Mouse (Mus musculus): ENCODE results near the gene Bcl7a.

Bcl7a gene

GRCm38 (mm10) chr5:123343707-123344627 is at the start of gene Bcl7a:
Gene Bcl7a (plus strand): TSS chr5:123343834.
- CTCF ChIA-PET = interaction anchor here (0.5 to 1.5 kb wide), 2 partner anchors 53 to 1507 kb away, joined by 3 read pairs; partner anchors contain the start of gene Sh2b3

- CTCF ChIA-PET = no interaction called here
Measured at GRCm38 (mm10) chr5:123294653-123295052, 49.0 kb upstream of the Bcl7a start.

- CTCF ChIA-PET = no interaction called here
Measured at GRCm38 (mm10) chr5:123296224-123296806, 47.3 kb upstream of the Bcl7a start.

- CTCF ChIA-PET = interaction anchor here (0.6 kb wide), 2 partner anchors 38 to 44 kb away, joined by 3 to 27 read pairs; no protein-coding TSS in a partner anchor
Measured at GRCm38 (mm10) chr5:123296972-123297754, 46.5 kb upstream of the Bcl7a start.

- CTCF ChIA-PET = no interaction called here
Measured at GRCm38 (mm10) chr5:123297830-123298229, 45.8 kb upstream of the Bcl7a start.

GRCm38 (mm10) chr5:123298526-123298925 is 45.1 kb upstream of the Bcl7a start:
- CTCF ChIA-PET = no interaction called here

GRCm38 (mm10) chr5:123300496-123301034 is 43.1 kb upstream of the Bcl7a start:
- CTCF ChIA-PET = no interaction called here

GRCm38 (mm10) chr5:123301780-123302521 is 41.7 kb upstream of the Bcl7a start:
- CTCF ChIA-PET = no interaction called here

GRCm38 (mm10) chr5:123307630-123308282 is 35.9 kb upstream of the Bcl7a start:
- CTCF ChIA-PET = no interaction called here

GRCm38 (mm10) chr5:123309816-123310215 is 33.8 kb upstream of the Bcl7a start:
- CTCF ChIA-PET = no interaction called here

- CTCF ChIA-PET = interaction anchor here (0.6 kb wide), 1 partner anchor 25 kb away, joined by 3 read pairs; no protein-coding TSS in a partner anchor
Measured at GRCm38 (mm10) chr5:123310221-123310620, 33.4 kb upstream of the Bcl7a start.

- CTCF ChIA-PET = interaction anchor here (0.7 kb wide), 1 partner anchor 241 kb away, joined by 5 read pairs; no protein-coding TSS in a partner anchor
Measured at GRCm38 (mm10) chr5:123313058-123313630, 30.5 kb upstream of the Bcl7a start.

- CTCF ChIA-PET = interaction anchor here (0.7 kb wide), 1 partner anchor 240 kb away, joined by 5 read pairs; no protein-coding TSS in a partner anchor
Measured at GRCm38 (mm10) chr5:123313851-123314380, 29.7 kb upstream of the Bcl7a start.

GRCm38 (mm10) chr5:123315219-123315866 is 28.3 kb upstream of the Bcl7a start:
- CTCF ChIA-PET = no interaction called here

- CTCF ChIA-PET = interaction anchor here (0.5 kb wide), 1 partner anchor 58 kb away, joined by 3 read pairs; no protein-coding TSS in a partner anchor
Measured at GRCm38 (mm10) chr5:123317992-123318391, 25.6 kb upstream of the Bcl7a start.

GRCm38 (mm10) chr5:123320136-123320535 is 23.5 kb upstream of the Bcl7a start:
- CTCF ChIA-PET = no interaction called here

- CTCF ChIA-PET = interaction anchor here (0.6 kb wide), 2 partner anchors 22 to 53 kb away, joined by 3 read pairs; no protein-coding TSS in a partner anchor
Measured at GRCm38 (mm10) chr5:123324242-123324641, 19.4 kb upstream of the Bcl7a start.

- CTCF ChIA-PET = no interaction called here
Measured at GRCm38 (mm10) chr5:123326006-123326750, 17.5 kb upstream of the Bcl7a start.
